Mouse (Mus musculus) gastrocnemius, postnatal 4 days (tissue): ENCODE results near the gene Trub1. TPM values are rescaled to one million over a fixed set of nuclear protein-coding genes. Genes with fewer than 3 reads are reported as not detected.

Experiments used
- DNase-seq, 2 experiments: peaks; one replicate each; pipeline ENCODE4 v3.0.0; 2021 to 2022; ENCODE audit warnings: low spot score in 2 of 2, mixed read lengths in 2 of 2
- total RNA-seq, 2 experiments: library from RNA; stranded (reverse); gene quantifications; 2 replicates each; pipeline ENCODE4 v1.2.3; 2021

Gene Trub1
- total RNA-seq, 2 experiments from 2014 or later, result 11.8 to 14.1 TPM

GRCm38 (mm10) chr19:57491030-57491429, 38.3 kb downstream of the Trub1 start:
- DNase-seq, result no peak

GRCm38 (mm10) chr19:57494020-57494419, 41.3 kb downstream of the Trub1 start:
- DNase-seq, result no peak

GRCm38 (mm10) chr19:57498110-57498743, 45.5 kb downstream of the Trub1 start:
- no peak for DNase-seq

- DNase-seq, result no peak
Measured at GRCm38 (mm10) chr19:57498884-57499410, 46.2 kb downstream of the Trub1 start.

GRCm38 (mm10) chr19:57500254-57500653, 47.5 kb downstream of the Trub1 start:
- DNase-seq, result no peak

- no peak for DNase-seq
Measured at GRCm38 (mm10) chr19:57503144-57503543, 50.4 kb downstream of the Trub1 start.

- no peak for DNase-seq
Measured at GRCm38 (mm10) chr19:57505048-57505932, 52.6 kb downstream of the Trub1 start.

- DNase-seq, result no peak
Measured at GRCm38 (mm10) chr19:57506591-57506990, 53.9 kb downstream of the Trub1 start.

GRCm38 (mm10) chr19:57508261-57508788, 55.6 kb downstream of the Trub1 start:
- no peak for DNase-seq

- no peak for DNase-seq
Measured at GRCm38 (mm10) chr19:57509758-57510319, 57.1 kb downstream of the Trub1 start.

GRCm38 (mm10) chr19:57510836-57511235, 58.1 kb downstream of the Trub1 start:
- DNase-seq, result no peak

- DNase-seq, result no peak
Measured at GRCm38 (mm10) chr19:57513123-57513522, 60.4 kb downstream of the Trub1 start.

GRCm38 (mm10) chr19:57521721-57522120, 69.0 kb downstream of the Trub1 start:
- DNase-seq, result no peak

GRCm38 (mm10) chr19:57523363-57523762, 70.7 kb downstream of the Trub1 start:
- no peak for DNase-seq

- DNase-seq, result no peak
Measured at GRCm38 (mm10) chr19:57525693-57526092, 73.0 kb downstream of the Trub1 start.

- DNase-seq, result no peak
Measured at GRCm38 (mm10) chr19:57530212-57530611, 77.5 kb downstream of the Trub1 start.

GRCm38 (mm10) chr19:57534262-57534661, 81.5 kb downstream of the Trub1 start:
- DNase-seq, result no peak

GRCm38 (mm10) chr19:57536512-57536911, 83.8 kb downstream of the Trub1 start:
- no peak for DNase-seq

- no peak for DNase-seq
Measured at GRCm38 (mm10) chr19:57537510-57538182, 84.9 kb downstream of the Trub1 start.

- DNase-seq, result no peak
Measured at GRCm38 (mm10) chr19:57540118-57540517, 87.4 kb downstream of the Trub1 start.
